Mouse (Mus musculus): ENCODE results near the gene Ccdc181.
A peak's percentile ranks its signal among the peaks of the same experiment; 100 is the strongest.
"Not testable (repeated sequence)": the region's sequence is repeated elsewhere in the genome, so short reads cannot be mapped to it uniquely, and the experiment has no call there.

Ccdc181 gene

DNA sequence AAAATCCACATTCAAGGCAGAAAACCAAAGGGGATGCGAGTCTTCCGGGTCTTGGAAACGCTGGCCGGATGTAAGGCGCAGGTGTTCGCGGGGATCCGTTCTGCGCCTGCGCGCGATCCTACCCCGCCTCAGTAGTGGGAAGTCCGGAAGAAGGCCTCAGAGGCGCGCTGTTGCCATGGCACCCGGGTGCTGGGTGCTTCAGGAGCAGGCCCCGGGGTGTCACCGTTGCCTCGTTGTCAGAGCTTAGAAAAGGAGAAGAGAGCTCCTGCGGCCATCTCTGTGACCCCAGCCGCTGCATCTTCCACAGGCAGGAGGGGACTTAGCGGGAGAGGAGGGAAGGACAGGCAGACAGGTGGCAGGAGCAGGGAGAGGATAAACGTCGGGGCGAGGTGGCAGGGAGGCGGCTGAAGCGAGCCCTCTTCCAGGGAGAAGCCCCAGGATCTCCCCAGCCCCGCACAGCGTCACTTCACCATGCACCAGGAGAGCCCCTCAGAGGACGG, at the start of gene Ccdc181:
Gene Ccdc181, plus strand, starts transcription at position 131 of the 500 bp plus-strand sequence.
- DNase-seq = peak; percentile 92 to 95

DNA sequence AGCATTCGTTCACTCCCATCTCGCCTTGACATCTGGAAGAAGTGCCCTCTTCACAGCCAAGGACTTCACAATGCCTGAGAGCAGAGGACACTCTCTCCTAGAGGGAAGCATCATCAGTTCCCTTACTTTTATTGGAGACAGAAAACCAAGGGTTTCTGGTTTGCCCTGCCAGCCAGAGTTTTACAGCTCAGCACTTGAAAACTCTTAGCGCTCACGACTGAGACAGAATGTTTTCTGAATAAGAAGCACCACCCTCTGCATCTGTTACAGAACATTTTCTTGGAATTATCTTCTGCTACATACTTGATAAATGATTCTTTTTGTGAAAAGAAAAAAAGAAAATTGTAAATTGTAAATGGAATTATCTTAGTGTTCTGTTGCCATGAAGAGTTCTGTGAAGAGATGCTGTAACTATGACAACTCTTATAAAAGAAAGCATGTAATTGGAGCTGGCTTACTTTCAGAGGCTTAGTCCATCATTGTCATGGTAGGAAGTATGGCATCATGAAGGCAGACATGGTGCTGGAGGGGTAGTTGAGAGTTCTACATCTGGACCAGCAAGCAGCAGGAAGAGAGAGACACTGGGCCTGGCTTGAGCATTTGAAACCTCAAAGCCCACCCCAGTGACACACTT, 43.3 kb upstream of the Ccdc181 start:
- DNase-seq = not testable (repeated sequence)

DNA sequence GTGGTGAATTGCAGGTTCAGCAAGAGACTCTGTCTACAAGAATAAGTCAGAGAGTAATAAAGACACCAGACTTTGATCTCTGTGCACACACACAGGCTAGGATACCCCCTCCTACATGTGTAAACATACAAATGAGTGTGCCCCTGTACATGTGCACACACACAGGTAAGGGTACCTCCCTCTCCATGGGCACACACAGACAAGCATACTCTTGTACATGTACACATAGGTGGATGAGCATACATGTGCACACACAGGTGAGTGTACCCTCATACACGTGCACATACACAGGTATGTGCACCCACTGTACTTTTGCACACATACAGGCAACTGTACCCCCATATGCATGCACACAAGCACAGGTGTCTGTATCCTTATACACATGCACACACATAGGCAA, 41.9 kb upstream of the Ccdc181 start:
- DNase-seq = no peak

DNA sequence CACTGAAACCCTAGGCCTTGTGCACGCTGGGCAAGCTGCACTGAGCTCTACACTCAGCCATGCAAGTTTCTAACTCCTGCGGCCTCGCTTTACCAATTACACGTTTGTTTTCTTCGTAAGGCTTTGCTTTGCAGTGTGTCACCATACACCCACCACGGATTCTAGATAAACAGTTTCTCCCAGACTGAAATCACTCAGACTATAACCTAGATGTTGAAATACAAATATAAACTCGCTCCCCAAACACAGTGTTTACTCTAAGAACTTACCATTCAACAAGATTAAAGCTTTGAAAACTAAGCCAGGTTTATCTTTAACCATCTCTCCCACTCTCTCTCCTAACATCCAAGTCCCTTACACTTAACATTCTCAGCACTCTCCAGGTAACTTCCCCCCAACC, 40.3 kb upstream of the Ccdc181 start:
- DNase-seq = no peak

DNA sequence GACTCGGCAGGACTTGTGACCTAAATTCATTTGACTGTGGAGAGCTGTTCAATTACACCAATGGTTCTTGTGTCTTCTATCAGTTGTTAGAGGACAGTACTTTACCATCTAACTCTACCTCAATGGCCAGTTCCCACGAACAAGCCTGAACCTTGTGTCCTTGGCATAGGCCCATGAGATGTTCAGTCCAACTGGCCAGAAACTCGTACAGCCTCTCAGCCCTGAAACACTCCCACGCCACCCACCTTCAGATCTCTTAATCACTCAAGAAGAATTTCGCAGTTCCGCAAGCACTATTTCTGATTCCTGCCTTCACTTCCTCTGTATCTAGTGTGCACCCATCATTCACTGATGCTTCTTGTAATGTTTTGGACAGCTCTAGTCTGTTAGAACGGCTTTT, 39.3 kb upstream of the Ccdc181 start:
- peak in 1 of 2 experiments; percentile 21 for DNase-seq

DNA sequence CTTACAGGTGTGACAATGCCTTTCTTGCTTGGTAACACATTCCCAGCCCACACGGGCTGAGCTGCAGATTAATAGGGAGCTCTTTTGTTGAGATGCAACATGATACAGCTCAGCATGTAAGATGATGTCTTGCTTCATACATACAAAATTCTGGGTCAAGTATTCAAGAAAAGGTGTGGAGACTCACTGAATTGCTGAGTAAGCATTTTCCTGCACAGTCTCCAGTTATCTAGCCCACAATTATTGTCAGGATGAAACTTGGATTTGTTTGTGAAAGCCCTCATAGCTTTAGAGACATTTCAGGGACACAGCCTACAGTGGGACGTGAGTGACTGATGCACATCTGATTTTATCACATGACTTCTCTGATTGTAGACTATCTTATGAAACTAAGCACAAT, 33.9 kb upstream of the Ccdc181 start:
- DNase-seq = no peak

DNA sequence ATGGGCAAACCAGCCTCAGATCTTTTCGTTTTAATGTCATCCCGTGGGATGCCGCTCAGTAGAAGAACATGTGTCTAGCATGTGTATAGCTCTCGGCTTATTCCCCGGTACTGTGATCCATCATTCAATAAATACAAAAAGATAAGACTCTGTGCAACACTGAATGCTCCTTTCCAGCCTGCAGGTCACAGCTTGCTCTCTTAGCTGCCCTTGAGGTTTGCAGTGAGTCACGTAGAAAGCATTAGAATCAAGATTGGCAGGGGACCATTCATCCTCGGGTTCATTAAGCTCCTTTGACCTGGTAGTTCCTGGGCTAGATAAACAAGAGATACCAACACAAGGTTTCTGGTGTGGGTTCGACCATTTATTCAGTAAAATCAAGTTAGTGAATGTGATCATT, 32.6 kb upstream of the Ccdc181 start:
- DNase-seq = no peak

DNA sequence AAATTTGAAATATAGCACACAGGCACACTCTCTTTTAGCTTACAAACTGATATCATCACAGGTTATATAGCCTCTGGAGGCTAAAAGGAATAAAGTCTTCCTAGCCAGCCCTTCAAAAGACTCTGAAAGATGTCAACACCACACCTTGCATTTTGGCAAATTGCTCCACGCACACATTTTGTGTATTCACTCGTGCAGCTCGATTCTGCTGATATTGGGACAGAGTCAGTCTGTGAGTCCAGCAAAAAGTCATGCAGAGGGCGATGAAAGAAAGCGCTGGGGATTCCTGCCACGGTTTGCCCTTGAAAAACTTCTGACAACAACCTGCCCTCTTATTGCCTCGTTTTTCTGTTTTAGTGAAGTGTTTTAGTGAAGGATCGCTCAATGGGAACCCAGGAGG, 27.9 kb upstream of the Ccdc181 start:
- no peak for DNase-seq

DNA sequence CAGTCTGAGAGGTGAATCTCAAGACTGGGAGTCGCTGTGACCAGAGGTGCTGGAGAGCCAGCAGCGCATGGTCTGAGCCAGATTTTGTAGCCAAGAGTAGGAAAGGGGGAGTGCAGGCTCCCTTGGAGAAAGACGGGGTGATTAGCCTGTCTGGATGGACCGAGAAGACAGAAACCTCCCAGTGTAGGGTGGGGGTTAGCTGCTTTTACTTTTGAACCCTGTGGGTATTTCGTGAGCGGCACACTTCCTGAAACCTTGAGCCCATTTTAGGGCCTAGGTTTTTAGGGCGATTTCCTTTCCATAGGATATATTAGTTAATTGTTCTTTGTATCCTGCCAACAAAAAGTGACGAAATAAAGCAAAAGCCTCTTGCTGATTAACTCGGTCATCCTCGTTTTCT, 27.4 kb upstream of the Ccdc181 start:
- peak in 1 of 2 experiments; percentile 13 for DNase-seq

DNA sequence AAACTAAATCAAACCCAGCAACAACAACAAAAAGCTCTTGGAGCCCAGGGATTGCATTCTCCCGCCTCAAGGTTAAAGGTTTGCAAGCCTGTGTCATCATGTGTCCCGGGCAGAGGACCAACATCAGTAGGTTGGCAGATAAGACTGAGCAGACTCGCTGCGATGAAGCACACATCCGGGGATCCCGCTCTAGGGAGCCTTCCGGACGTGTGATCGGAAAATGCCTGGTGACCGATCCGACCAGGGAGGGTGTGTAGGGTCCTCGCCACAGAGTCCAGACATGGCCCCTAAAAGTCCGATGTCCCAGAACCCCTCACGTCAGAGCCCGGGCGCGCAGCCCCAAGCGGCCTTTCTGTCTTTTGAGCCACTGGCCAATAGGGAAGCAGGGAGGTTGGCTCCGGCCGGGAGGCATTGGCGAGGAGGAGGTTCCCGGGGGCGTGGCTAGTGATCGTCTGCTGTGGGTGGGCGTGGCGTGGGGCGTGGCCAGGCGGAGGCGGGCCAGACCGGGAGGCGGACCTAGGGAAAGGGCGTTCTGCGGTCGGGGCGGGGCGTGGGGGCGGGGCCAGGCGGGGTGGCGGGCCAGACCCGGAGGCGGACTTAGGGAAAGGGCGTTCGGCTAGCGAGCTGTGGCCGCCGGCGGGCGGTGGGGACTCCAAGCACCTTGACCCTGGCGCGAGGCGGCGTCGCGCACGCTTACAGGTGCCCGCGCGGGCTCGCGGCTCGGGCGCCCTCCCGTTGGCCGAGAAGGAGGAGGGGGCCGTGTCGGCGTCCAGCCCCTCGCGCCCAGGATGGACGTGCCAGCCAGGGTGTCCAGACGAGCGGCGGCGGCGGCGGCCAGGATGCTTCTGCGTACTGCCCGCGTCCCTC, 26.7 kb upstream of the Ccdc181 start, which contains the start of gene Slc19a2:
Gene Slc19a2, plus strand, starts transcription at position 582 of the 867 bp plus-strand sequence.
- peak; percentile 99 for DNase-seq

DNA sequence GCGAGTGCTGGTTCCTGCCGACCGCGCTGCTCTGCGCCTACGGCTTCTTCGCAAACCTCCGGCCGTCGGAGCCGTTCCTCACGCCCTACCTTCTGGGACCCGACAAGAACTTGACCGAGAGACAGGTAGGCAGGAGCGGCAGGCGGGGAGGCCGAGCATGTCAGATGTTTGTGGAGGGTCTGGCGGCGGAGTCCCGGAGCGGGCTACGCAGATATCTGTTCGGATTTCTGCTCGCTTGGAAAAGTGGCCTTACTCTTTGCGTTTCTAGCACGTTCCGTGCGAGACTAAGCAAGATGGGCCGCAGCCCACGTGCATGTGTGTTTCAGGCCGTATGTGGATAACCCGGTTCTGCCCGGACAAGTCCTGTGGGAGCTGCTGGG, 26.1 kb upstream of the Ccdc181 start:
- no peak for DNase-seq

DNA sequence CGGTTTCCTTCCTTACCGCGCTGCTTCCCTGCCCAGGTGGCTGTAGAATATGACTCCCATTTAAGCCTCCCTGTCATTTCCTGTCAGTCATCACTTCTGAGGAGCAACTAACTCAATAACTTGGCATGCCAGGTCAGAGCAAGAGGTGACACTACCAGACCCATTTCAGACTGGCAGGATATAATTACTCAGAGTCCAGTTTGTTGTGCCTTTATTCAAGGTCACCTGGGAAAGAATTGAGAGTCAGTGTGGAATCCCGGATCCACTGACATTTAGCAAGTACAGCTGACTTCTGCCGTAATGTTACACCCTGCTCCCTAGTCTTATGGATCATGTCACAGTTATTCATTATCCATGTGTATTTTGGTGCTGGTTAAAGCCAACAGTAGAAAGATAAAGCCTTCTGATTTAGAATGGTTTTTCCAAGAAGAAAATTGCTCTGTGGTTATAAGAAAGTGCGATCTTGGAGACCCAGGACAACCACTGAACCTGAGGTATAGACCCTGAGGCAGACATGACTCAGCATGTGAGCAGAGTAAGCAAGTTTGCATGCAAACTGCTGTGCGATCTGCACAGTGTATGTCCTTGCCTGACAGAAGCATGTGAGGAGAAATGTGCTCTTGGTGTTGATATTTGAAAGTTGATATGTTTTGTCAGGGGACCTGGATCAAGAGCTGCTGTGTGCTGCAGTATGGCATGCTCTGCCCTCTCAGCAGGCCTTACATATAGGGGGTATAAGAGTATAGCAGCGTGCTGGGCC, 24.8 kb upstream of the Ccdc181 start:
- no peak for DNase-seq

DNA sequence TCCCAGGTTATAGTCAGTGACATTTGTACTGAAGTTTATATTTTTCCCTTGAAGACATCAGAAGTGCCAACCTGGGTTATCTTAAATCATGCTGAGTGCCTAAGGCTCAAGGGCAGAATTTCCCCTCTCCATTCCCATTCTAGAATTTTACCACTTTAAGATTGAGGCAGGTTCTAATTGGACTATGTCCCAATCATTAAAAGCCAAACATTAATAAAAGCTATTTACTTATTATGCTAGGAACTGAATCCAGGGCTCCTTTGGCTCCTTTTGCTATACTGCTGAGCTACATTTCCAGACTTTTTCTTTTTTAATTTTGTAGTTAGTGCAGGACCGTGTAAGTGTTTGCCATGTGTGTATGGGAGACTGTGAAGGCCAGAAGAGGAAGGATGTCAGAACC, 23.9 kb upstream of the Ccdc181 start:
- DNase-seq = no peak

DNA sequence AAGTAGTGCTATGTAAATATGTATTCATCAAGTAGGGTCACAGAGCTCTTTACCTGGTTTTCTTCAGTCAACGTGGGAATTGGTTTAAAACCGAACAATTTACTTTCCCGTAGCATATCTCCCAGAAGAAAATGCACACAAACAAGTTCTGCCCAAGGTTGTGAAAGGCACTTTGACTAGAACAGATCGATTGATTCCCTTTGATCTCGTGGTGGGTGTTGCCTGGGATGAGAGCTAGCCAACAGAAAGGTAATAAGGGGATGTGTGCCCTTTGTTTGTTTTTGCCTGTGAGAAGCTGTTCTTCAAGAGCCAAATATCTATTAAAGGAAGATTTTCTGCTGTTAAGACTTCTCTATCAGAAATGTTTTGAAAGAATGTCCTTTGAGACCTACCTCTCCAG, 22.8 kb upstream of the Ccdc181 start:
- DNase-seq = no peak

DNA sequence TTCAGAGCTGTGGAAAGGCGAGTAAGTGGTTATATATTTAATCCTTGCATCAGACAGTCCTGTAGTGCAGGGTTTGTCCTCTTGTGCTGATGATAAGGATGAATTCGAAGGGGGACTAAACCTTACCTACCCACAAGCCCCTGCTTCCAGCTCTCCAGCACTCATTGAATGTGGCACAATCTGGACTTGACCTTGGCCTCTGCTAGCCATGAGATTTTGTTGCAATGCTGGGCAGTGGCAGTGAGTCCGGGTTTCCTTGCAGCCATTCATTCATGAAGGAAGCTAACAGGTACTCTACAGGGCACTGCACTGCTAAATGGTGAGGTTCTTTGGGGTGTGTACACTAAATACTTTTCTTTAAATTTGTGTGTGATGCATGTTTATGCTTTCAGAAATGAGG, 20.5 kb upstream of the Ccdc181 start:
- DNase-seq = no peak

DNA sequence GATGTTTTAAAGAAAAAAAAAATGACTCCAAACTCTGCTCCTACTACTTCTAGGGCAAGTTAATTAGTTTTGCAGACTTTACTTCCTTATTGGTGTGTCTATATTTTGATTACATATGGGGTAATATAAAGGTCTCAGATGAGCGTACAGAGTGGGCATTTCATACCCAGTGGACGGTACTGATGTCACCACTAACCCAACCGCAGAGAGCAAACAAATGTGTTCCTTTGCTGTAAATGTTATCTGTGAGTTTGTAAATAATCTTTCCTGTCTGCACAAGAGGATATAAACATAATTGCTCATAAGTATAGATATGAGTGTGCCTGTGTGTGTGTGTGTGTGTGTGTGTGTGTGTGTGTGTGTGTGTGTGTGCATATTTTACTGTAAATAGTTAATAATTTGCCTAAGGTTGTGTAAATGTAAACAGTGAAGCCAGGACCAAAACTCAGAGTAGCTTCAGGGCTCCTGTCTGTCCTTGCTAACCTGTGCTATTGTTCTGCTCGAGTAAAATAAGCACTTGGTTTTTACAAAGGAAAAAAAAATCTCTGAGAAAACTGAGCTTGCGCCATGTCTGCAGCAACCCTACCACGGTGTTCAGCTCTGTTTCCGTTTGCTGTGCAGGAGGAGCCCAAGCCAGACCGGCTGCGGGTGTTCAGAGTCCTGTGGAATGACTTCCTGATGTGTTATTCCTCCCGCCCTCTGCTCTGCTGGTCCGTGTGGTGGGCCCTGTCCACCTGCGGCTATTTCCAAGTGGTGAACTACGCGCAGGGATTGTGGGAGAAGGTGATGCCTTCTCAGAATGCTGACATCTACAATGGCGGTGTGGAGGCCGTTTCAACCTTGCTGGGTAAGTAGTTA, 15.0 kb upstream of the Ccdc181 start:
- DNase-seq = peak; percentile 12 to 20

DNA sequence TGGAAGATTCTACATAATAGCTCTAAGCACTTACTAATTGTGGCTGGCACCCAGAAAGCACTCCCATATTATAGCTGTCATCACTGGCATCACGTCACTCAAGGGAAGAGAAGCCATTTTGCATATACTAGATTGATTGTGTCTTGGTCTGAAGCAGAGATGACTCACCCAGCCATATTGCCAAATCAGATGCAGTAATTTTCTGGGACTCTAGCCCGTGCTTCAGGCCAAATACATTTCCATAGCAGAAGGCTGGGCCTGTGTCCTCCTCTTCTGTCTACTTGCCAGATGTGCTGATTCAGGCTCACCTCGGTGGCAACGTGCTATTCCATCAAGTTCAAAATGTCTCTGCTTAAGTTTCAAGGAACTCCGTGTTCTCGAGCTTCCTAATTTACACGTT, 13.8 kb upstream of the Ccdc181 start:
- DNase-seq = no peak

DNA sequence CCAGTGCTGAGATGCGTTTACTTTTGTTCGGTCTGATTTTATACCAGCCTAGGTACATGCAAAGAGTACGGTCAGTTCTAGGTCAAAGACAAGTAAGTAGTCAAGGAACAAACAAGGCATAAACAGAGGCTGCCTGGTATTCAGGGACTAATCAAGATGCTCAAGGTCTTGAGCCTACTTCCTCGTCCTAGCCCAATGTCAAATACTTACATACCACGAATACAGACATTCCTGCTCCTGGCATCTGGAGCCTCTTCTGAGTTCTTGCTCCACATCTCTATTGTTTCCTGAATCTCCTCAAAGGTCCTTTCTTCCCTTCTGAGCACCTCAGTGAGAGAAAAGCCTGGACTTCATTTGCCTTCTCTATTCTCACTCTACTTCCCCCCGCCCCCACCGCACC, 4.4 kb upstream of the Ccdc181 start:
- no peak for DNase-seq

DNA sequence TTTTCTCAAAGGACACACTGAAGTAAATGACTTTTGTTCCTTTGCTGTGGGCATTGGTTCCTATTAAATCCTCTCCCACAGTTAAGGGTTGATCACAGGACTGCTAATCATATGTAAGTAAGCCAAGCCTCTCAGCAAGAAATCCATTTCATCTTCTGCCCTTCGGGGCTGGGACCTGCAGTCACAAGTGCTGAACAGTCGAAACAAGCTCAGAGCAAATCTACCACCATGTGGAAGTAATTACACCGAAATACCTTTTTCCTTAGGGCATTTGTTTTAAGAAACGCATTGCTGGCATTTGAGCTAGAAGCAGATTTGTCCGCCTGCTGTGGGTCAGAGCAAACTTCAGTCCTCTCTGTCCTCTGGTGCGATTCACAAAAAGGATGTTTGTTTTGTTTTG, 1.7 kb upstream of the Ccdc181 start:
- DNase-seq = no peak

DNA sequence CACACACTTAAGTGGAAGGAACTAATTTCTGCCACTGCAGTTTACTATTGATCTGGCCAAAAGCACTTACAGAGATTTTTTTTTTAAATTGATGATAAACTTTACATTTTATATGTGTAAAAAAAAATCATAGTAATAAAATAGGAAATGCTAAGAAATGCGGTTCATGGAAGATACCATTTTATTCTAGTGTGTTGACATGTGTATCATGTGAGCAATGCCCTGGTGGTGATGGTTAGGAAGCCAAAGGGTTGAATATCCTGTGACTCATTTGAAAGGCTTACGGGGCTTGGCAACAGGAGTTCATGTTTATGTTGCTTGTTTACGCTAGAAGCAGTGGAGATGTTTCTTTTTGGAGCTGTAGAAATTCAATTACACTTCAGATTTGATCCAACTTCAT, 1.2 kb downstream of the Ccdc181 start:
- no peak for DNase-seq

DNA sequence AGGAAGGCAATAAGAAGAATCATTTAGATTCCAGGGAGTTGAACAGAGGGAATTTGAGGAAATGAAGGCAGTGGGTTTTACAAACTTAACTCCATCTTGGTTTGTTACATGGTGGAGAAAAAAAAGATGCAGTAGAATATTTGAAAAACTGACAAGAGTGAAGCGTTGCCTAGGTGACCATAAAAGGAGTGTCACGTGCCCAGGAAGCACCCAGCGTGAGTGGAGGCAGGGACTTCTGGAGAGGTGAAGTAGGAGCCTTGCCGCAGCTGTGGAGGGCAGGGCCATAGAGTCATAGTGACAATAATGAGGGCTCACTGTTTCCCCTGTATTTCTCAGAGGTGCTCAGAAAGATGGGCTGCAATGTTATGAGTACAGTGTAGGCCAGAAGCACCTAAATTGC, 3.9 kb downstream of the Ccdc181 start:
- no peak for DNase-seq

DNA sequence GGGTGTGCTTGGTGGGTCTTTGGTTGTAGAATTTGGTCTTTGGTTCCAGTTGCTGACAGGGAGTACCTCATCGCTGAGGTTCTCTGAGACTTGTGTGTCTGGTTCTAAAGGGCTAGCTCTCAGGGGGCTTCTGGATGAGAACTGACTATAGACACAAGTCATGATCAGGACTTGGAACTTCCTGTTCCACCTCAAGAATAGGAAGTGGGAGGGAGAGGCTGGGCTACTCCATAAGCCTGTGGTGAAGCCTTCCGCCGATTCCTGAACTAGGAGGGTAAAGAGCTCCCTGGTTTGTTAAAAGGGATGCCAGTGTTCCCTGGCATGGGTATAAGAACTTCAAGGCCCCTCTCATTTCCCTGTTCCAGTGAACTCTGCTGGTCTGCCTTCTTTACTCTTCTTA, 8.6 kb downstream of the Ccdc181 start:
- no peak for DNase-seq

Measured in kidney, postnatal 4 days (tissue).